Mouse (Mus musculus) CD8-positive naive resting alpha-beta T cell, adult 2 months (primary cell): ENCODE measurements around the gene Atp8b5.

Experiments
- DNase-seq, 2 experiments: peaks; one replicate each; pipeline ENCODE4 v3.0.0; 2022; ENCODE audit warnings: low read depth in 2 of 2, low spot score in 2 of 2

The Atp8b5 gene

DNA sequence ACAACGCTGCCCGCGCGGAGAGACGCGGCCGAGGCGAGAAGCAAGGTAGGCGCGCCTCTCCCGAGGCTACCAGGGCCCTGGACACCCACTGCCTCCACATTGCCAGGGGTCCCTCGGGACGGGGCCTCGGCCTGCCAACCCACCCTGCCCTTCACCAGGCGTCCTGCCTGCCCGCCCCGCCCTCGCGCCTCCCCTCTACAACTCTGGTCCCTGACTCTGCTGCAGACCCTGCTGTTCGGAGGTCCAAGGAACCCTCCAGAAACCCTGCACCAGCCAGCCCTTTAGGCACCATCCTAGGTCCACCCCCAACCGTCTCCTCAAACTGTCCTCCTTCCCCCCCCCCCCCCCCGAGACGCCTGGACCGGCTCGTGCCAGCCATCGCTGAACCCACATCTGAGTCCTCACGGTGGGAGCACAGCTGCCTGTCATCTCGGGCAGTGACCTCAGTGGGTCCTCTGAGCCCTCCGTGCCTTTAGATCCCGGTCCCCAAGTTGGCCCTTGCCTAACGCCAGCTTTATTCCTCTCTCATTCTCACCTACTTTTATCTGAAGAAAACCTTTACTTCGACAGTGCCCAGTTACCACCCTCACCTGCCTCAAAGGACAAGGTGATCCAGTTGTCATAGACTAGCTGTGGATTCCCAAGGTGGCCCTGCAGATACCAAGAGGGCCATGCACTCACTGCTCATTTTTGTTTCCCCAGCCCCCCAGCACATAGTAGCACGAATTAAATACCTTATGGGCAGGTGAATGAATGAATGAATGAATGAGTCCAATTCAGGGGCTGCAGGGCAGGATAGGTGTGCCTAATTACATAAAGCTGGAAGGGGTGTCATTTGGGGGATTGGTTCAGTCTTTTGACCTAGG lies 115.4 kb downstream of the Atp8b5 start:
- DNase-seq = no peak

DNA sequence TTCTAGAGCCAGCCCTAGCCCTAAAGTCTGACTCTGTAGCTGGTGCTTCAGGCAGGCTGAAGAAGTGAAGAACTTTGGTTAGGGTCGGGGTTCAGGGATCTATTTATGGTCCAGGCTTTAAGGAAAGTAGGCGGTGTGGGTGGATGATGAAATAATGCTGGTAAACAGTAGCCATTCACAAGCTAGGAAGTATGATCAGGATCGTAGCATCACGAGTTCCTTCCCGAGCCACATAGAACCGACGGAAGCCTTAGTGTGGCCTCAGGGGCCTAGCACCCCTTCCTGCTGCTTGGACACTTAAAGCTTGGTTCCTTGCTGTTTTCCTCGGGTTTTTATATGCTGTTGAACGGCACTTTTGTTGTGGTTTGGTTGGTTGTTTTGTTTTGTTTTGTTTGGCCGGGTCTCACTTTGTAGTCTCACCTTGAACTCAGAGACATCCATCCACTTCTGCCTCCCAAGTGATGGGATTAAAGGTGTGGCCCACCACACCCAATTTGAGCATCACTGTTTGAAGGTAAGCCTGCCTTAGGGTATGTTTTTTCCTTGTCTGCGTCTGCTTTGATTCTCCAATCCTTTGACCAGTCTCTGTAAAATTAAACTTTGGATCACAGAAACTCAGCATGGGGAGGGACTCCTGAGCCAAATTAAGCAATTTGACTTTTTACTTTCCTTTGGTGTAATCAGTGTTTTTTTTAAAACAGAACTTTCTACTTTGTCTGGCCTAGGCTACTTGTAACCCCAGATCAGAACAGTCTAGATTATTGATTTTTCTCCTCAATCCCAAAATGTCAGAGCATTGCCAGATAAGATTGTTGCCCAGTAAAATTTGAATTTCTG lies 116.5 kb downstream of the Atp8b5 start:
- no peak for DNase-seq

DNA sequence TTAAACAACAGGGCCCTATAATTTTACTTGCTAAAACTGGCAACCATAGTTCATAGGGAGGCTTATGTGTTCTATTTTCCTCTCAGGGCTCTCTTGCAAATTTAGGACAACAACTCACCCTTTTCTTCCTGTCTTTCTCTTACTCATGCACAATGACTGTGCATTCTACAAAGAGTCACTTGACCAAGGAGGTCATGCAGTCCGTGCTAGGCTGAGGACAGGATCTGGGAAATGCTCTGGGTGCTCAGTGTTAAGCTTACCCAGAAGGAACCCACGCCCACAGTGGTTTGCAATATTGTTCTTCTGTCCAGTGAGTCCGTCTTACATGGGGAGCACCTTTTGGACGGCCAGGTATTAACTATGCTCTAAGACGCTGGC lies 117.1 kb downstream of the Atp8b5 start:
- no peak for DNase-seq

DNA sequence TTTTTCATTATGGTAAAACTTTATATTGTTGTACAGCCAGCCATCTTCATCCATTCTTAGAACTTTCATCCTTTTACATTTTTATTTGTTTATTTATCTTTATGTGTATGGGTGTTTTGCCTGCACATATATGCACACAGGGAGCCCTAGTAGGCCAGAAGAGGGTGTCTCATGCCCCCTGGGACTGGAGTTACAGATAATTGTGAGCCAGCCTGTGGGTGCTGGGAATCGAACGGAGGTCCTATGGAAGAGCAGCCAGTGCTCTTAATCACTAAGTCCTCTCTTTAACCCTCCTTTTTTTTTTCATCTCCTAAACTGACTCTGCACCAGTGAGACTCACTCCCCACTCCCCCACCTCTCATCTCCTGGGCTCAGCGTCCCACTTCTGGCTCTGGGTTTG lies 117.6 kb downstream of the Atp8b5 start:
- DNase-seq = no peak

DNA sequence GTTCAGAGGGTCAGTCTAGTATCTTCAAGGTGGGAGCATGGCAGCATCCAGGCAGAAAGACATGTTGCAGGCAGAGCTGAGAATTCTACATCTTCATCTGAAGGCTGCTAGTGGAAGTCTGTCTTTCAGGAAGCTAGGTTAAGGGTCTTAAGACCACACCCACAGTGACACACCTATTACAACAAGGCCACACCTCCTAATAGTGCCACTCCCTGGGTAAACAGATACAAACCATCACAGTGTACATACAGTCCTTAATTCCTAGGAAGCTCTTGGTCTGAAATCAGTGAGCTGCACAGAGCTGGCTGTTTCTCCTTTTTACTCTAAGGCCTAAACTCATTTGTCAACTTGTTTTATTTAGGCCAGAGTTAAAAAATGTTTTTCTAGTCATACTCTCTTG lies 120.0 kb downstream of the Atp8b5 start:
- DNase-seq = no peak

DNA sequence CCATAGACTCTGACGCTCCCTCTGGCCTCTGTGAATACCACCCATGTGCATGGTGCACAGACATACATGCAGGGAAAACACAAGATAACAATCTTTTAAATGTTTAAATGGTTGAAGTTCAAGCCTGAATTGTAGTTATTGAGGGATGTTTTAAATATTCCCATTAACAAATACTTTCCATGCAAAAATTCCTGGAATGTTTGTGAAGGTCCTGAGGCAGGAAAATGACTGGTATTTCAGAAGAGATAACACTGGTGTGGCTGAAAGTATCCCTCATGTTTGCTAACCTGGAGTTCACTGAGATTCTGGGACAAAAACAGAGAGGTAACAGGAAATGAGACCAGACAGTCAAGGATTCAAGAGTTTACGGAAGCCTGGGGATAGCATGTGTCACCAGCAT lies 122.4 kb downstream of the Atp8b5 start:
- no peak for DNase-seq

DNA sequence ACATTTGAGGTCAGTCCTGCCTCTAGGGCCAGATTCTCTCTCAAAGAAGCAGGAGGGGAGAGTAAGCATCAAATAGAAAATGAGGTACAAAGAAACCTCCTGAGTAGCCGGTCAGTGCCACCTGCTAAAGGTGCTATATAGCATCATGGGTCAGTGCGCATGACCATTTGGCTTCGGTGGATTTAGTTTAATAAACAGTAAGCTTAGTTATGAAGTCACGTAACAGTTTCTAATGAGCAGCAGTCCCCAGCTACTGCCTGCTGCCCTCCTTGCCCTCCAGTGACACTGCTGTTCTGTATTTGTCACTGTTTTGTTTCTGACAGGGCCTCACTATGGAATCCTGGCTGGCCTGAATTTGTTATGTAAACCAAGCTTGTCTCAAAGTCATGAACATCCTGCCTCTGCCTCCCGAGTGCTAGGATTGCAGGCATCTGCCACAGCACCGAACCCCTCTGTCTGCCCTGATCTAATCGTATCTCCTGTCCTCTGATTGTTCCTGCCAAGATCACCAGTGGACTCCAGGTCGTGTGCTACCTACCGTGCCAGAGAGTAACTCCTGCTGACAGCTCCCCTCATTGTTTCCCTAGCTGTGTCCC lies 123.0 kb downstream of the Atp8b5 start:
- no peak for DNase-seq

DNA sequence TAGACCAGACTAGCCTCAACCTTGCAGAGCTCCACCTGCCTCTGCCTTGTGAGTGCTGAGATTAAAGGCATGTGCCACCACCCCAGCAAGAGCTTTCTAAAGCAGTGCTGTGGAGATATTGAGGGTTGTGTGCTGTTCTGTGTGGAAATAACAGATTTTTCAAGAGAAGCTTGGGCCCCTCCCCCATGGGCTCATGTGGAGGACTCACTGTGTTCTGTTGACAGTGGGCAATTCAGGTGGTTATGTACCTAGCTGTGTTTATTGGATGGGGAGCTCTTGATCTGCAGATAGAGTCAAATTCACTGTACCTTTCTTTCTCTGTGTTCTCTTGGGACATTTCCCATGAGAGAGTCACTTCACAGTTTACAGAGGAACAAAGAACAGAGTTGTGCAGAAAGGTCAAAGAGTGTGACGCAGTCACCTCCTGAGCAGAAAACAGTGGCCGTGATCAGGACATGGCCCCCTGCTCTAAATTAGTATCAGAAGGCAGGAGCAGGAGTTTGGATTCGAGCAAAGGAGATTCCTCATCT lies 124.6 kb downstream of the Atp8b5 start:
- no peak for DNase-seq

DNA sequence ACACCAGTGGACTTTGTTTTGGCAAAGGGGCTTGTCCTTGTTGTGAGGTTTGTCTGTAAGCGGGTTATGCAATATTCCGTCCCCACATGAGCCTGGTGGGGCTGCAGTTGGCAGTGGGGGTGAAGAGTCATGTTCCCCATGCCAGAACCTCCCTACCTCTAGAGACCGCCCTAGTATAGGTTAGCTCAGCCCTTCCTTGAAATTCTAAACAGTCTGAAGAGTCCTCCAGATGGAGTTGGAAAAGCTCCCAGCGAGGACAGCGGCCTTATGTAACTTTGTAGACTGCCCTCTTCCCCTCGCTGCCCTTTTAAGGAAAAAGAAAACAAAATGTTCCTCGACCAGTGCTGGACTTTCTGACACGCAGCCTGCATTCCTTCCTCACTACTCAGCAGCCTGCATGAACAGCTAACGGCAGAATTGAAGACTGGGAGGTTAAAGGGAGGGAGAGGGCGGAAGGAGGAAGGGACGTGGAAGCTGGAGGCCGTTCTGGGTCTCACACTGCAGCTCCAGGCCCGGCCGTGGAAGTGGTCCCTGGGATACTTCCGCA lies 127.5 kb downstream of the Atp8b5 start:
- no peak for DNase-seq

DNA sequence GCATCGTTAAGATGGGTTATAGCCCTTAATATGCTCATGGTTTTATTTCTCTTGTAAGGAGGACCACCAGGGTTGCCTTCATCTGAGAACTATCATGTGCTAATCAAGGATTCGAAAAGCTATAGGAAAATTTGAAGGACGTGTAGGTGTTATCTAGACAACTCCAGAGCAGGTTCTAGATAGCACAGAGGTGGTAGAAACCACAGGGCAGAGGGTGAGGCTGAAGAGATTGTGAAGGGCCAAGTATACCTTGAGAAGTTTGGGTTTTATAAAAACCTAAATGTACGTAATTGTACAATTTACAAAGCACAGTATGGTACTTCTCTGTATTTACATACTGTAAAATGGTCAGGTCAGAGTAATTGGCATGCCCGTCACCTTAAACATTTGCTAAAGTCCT lies 128.2 kb downstream of the Atp8b5 start:
- no peak for DNase-seq

DNA sequence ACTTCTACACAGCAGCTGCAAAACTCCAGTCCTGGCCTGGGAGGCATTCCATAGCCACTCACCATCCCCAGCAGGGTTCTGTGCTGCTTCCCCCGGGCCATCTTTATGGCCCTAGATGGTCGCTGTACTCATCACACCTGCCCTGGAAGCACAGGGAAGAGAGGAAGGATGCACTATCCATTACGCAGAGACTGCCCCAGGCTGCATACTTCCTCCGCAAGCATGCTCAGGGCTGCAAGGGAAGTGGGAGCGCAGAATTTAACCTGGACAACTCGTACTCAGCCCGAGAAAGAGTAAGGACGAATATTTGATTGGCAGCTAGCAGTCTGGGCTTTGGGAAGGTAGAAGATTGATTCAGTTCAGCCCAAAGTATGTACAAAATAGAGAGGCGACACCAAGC lies 128.9 kb downstream of the Atp8b5 start:
- no peak for DNase-seq

DNA sequence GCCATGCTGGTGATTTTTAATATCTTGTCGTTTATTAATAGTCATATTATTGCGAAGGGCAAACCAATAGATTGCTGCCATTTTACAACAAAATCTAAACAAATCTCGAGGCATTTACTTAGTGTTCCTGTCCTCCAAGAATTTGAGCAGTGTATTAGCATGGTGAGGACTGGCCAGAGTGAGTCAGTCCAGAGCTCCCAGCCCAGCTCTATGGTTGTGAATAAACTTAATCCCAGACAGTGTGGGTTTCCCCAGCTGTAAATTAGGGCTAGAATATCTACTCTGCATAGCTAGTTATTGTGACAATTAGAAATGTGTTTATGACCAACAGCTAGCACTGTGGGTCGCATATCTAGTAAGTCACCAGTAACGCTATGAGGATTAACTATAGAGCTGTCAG lies 129.4 kb downstream of the Atp8b5 start:
- DNase-seq = no peak

DNA sequence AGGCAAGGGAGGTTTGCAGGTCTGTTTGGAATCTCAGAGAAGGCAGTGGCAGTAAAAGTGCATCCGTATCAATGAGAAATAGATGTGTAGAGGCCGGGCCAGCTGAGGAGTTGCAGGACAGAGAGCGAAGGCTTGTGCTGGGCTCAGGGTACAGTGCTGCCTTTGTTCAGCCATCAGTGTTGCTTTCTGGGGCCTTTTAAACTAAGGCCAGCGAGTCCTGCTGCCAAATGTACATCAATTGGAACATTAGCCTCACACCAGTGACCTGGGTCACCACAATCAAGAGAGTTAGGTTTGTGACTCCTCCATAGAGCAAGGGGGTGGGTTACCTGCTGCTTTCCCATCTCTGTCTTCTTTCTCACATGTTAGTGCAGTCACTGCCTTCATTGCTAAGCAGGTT lies 131.1 kb downstream of the Atp8b5 start:
- DNase-seq = no peak

DNA sequence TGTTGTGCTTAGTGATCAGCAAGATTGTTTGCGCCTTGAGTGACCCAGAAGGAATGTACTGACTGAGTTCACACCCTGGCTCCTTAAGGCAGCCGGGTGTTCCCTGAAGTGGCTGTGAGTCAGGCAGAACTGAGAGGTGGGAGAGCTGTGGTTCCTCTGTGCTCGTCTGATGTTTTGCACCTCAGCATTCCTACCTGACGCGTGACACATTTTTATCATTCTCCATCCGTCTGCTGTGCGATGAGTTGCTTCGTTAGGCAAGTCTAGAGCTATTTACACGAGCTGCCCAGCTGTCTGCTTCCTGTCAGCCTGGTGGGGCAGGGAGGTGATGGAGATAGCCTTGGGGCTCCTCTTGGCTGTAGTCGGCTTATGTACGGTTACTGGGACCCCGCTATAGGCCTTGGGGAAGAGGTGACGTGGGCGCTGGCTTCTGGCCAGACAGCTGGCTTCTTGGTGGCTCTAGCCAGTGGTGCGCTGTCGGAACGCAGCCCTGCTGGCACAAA lies 131.9 kb downstream of the Atp8b5 start:
- DNase-seq = no peak

DNA sequence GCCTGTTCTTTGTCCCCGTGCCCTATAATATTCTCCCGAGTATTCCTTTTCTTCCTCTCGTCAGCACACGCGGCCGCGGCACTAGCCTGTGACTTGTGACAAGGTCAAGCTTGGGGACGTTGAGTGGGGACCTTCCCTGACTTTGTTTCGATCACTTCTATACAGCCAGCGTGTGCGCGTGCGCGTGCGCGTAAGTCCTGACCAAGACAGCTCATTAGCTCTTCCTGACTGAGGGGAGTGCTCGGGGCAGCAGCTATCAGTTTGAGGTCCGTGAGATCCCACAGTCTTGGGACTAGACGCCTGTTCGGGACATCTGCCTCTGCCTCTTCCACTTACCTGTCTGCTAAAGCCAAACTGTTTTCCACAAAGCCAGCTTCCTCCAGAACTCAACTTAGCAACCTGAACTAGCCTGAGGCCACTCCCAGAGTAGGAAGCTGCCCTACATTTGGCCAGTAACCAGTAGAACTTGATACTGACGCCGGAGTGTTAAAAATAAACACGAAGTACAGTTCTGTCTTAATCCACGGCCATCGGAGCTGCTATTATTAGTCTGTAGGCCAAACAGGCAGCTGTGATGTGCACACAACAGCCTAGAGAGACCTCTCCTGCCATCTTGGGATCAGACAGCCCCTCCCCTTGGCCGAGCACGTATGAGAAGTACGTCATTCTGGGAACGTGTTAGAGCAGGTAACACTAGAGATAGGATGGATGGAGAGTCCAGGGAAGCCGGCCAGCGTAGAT lies 132.6 kb downstream of the Atp8b5 start:
- DNase-seq = no peak

DNA sequence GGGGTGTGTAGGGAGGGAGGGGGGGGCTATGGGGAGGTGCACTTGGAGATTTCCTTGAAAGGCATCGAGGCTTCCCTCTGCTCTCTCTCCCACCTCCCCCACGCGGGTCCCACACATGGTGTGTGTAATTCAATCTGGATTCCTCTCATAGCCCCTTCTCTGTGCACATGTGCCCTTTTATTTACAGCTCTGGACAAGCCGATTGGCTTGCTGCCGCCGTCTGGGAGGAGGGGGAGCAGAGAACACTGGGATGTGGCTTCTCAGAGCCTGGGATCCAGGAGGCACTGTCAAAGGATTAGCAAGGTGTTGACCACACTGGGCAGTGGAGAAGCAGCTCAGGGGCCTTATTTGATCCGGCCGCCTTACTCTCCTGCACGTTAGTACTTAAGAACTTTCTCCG lies 134.0 kb downstream of the Atp8b5 start:
- no peak for DNase-seq

DNA sequence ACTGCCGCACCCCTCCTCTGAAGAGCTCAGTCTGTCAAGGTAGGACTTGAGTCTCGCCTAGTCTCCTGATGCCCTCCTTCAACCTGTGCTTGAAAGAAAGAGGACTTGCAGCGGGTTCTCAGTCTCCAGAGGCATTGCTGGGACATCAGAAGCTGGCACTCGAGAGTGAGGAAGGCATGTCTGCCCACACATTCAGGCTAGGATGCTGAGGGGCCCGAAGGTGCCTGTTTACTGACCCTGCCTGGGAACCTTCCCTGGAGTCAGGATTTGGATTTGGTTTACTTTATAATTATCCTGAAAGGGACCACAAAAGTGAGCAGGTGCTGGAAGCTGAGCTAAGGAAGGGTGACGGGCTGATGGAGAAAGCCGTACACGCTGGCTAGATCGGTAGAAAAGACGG lies 134.5 kb downstream of the Atp8b5 start:
- DNase-seq = no peak

DNA sequence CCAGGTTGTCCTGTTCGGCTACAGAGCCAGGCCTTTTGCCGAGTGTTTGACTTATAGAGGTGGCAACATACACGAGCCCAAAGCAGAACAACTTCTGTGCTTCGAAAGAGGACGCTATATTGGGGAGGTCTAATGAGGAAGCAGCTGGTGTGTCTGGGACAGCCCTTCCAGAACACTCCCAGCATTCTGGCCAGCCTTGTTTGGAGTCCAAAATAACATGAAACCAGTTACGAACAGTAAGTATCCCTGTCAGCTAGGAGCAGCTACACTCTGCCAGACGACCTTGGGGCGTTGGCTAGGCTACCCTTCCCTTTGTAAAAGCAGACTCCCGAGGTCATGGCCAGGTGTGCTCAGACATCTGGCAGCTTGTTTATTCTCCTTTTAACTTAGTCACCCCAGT lies 135.3 kb downstream of the Atp8b5 start:
- DNase-seq = no peak

DNA sequence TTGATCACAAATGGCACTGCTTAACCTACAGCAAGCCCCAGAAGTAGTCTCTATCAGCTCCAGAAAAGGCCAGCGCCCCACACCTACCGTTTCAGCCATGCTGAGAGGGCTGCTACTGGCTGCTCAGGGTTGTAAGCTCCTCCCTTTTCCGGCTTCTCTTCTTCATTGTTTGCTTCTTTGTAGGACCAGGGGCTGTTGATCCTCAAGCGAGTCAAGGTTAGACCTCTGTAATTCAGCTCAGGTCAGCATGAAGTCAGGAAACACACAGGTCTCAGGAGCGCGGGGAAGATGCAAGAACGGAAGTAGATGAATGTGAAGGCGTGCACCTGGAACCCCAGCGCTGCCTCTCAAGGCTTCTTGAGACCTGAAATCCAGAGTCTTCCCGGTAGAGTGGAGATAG lies 137.7 kb downstream of the Atp8b5 start:
- DNase-seq = no peak

DNA sequence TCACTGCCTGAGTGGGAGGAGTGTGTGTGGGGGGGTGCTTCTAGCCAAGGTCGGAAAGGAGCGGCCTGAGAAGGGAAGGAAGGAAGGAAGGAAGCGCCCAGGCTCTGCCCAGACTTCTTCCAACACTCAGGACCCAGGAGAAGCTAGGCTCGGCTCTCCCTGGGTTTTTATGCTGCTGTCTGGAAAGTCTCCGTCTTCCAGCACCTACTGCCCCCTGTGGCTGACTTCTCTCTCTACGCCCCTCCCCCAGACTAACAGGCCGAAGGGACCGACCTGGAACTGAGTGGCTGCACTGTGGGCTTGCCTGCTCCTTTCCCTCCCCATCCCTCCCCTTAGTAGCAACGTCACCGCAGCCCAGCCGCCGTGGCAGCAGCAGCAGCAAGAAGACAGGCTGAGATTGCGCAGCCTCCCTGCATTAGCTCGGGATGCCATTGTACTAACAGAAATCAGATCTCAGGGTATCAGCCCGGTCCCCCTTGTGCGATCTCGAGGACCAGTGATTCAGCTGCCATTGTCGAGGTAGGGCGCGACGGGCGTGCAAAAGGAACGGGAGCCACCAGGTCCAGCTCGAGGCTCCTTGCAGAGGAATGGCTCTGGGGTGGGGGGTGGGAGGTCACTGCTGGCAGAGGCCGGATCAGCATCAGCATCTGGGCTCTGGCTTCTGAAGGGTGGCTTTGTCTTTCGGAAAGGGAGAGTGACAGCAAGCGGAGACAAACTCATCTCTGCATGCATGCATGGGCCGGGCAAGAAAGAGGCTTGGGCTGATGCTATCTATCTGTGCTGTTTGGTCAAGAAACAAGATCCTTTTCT lies 139.4 kb downstream of the Atp8b5 start:
- DNase-seq = no peak
